Mouse (Mus musculus): ENCODE measurements at regions not wholly inside any gene's neighbourhood (a gene's known extent, or its start where the extent isn't known, plus 50 kb on each side); places are given as distances from the start of the nearest gene placed in this dataset.
A peak's percentile ranks its signal among the peaks of the same experiment; 100 is the strongest.

DNA sequence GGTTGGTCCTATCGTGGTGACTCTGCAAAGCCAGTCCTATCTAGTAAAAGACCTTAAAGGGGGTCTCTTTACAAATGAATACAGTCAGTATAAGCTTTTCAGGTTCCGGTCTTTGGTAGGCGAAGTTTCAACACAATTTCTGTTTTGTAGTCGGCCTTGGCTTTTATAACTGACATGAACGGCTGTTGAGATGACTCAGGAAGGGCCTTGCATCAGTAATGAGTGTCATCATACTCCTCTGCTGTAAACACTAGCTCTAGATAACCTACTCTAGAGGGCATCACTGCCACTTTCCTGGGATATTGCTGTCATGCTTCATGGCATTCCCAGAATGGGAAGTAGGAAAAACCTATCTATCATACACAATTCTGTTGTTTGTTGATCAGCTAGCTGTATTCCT, 312.9 kb downstream of the Klf5 start:
- no peak for ATAC-seq (ENCODE audit: low FRiP score, low TSS enrichment)
- Histone ChIP-seq H3K4me2 (replicated peaks; ENCODE audit: low read depth) (no peak overlapping the region), H3K9me3 (ENCODE audit: control insufficient read depth, low read length) (no peaks in the 10 kb centered on the region), H3K4me1 (replicated peaks; ENCODE audit: control insufficient read depth, insufficient read depth) (no peaks in the 10 kb centered on the region), H3K27ac (replicated peaks) (no peak overlapping the region), H3K4me3 (ENCODE audit: low read depth, low read length) (no peak overlapping the region), H3K27me3 (ENCODE audit: control insufficient read depth, insufficient read depth, low read length) (no peaks in the 10 kb centered on the region), H3K9ac (ENCODE audit: low read length) (no peak overlapping the region), H3K36me3 (ENCODE audit: control insufficient read depth, insufficient read depth, low read length) (no peaks in the 10 kb centered on the region)
- TF ChIP-seq CTCF (IDR thresholded peaks at IDR 0.05; ENCODE audit: low read depth) (no peak), EP300 (optimal IDR thresholded peaks at IDR 0.05) (no peak)
- 87% methylated on average over 5 of the region's 5 CpGs for WGBS
- DNase-seq (ENCODE audit: low spot score) = no peak

DNA sequence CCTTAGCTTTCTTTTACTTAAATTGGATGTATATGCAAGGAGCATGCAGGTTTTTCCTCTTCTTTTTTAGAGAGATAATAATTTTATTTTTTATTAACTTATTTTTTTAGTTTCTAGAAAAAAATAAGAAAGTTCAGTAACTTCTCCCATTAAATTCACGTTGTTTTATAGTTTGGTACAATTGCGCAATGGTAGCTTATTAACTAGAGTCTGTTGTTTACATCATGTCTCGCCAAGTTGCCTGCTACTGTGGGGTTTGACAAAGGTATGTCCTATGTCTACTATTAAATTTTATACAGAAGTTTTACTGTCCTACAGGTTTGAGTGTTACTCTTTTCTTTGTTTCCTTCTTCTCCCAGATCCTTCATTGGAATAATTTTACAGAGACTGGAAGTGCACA, 313.6 kb downstream of the Klf5 start:
- Histone ChIP-seq H3K4me2 (replicated peaks; ENCODE audit: low read depth) (no peak overlapping the region), H3K9ac (ENCODE audit: low read length) (no peak overlapping the region), H3K4me1 (replicated peaks; ENCODE audit: control insufficient read depth, insufficient read depth) (no peaks in the 10 kb centered on the region), H3K36me3 (ENCODE audit: control insufficient read depth, insufficient read depth, low read length) (no peaks in the 10 kb centered on the region), H3K27ac (replicated peaks) (no peak overlapping the region), H3K27me3 (ENCODE audit: control insufficient read depth, insufficient read depth, low read length) (no peaks in the 10 kb centered on the region), H3K4me3 (ENCODE audit: low read depth, low read length) (no peak overlapping the region), H3K9me3 (ENCODE audit: control insufficient read depth, low read length) (no peaks in the 10 kb centered on the region)
- no peak for TF ChIP-seq EP300 (optimal IDR thresholded peaks at IDR 0.05)
- no peak for TF ChIP-seq CTCF (IDR thresholded peaks at IDR 0.05; ENCODE audit: low read depth)
- ATAC-seq (ENCODE audit: low FRiP score, low TSS enrichment) (no peak), DNase-seq (ENCODE audit: low spot score) (no peak)
- WGBS = 74% methylated on average over 3 of the region's 3 CpGs

DNA sequence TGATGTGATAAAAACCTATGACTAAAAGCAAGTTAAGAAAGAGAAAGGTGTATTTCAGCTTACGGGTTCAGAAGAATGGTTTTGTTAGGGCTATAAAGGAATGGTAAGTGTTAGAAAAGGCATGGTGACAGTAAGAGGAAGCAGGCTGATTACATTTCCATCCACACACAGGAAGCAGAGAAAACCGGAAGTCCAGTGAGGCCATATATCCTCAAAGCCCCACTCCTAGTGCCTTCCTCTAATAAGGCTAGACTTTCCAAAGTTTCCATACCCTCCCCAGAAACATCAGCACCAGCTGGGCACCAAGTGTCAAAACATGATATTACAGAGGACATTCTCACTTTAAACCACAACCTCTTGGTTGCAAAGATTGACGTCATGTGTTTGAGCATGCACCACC, 316.3 kb downstream of the Klf5 start:
- no peaks in the 10 kb centered on the region for H3K27me3 ChIP-seq (ENCODE audit: control insufficient read depth, insufficient read depth, low read length)
- no peaks in the 10 kb centered on the region for H3K4me1 ChIP-seq (replicated peaks; ENCODE audit: control insufficient read depth, insufficient read depth)
- no peaks in the 10 kb centered on the region for H3K9me3 ChIP-seq (ENCODE audit: control insufficient read depth, low read length)
- TF ChIP-seq EP300 (optimal IDR thresholded peaks at IDR 0.05) = no peak
- H3K36me3 ChIP-seq (ENCODE audit: control insufficient read depth, insufficient read depth, low read length) = no peaks in the 10 kb centered on the region
- H3K27ac ChIP-seq (replicated peaks) = no peak overlapping the region
- no peak overlapping the region for H3K4me3 ChIP-seq (ENCODE audit: low read depth, low read length)
- DNase-seq (ENCODE audit: low spot score) (no peak), ATAC-seq (ENCODE audit: low FRiP score, low TSS enrichment) (no peak)
- no peak overlapping the region for H3K9ac ChIP-seq (ENCODE audit: low read length)
- no peak overlapping the region for H3K4me2 ChIP-seq (replicated peaks; ENCODE audit: low read depth)
- 81% methylated on average over 3 of the region's 3 CpGs for WGBS

DNA sequence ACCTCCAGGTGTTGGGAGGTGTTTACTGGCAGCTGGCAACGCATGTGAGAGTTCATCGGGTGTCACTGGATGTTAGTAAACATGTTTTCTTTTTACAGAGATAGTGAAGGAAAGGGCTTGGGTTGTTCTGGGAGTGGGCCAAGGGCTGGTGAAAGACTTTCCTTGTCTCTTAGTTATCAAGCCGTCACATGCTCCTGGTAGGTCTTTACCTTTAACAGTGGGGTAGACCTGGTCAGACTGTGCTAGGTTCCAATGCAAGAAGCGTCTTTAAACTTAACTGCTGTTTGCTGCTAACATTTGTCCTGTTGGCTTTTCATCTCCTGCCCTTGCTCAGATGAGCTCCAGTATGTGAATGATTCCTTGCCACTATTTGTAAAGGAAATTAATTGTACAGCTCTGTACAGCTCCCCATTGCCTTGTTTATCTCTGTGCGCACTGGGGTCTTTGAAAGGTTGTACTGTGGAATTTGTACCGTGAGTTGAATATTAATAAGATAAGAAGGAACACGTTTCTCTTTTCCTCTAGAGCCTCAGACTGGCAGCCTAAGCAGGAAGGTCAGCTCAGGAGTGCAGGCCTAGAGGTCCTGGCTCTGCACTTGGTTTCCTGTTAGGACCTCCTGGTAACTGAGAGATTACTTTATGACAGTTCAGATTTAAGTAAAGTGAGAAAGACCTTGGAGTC, 318.3 kb downstream of the Klf5 start:
- ATAC-seq (ENCODE audit: low FRiP score, low TSS enrichment) (peak; percentile 90), DNase-seq (ENCODE audit: low spot score) (peak; percentile 47)
- H3K9me3 ChIP-seq (ENCODE audit: control insufficient read depth, low read length) = no peaks in the 10 kb centered on the region
- H3K27me3 ChIP-seq (ENCODE audit: control insufficient read depth, insufficient read depth, low read length) = no peaks in the 10 kb centered on the region
- H3K4me2 ChIP-seq (replicated peaks; ENCODE audit: low read depth) = no peak overlapping the region
- no peaks in the 10 kb centered on the region for H3K36me3 ChIP-seq (ENCODE audit: control insufficient read depth, insufficient read depth, low read length)
- H3K4me3 ChIP-seq (ENCODE audit: low read depth, low read length) = no peak overlapping the region
- peak overlapping the region; percentile 67; the same call in 1 of the 2 replicates for H3K27ac ChIP-seq (replicated peaks)
- WGBS = 34% methylated on average over 7 of the region's 7 CpGs
- no peaks in the 10 kb centered on the region for H3K4me1 ChIP-seq (replicated peaks; ENCODE audit: control insufficient read depth, insufficient read depth)
- no peak for TF ChIP-seq CTCF (IDR thresholded peaks at IDR 0.05; ENCODE audit: low read depth)
- TF ChIP-seq EP300 (optimal IDR thresholded peaks at IDR 0.05) = no peak
- H3K9ac ChIP-seq (ENCODE audit: low read length) = no peak overlapping the region

DNA sequence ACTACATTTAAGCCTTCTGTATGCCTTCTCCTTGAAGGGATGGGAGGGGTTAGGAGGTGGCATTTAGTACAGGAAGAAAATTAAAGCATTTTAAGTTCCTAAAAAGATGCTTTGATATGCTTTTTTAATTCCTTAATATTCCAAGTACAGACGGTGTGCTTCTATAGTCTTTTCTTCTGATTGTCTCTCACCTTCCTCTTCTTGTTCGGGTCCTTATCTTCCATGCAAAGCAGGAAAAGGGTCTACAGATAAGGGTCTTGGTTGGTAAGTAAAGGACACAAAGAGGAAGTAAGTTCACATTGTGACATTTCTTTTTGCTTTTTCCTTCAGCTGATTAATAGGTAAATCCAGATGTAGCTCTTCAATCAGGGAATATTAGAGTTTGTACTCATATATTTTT, 318.9 kb downstream of the Klf5 start:
- no peaks in the 10 kb centered on the region for H3K9me3 ChIP-seq (ENCODE audit: control insufficient read depth, low read length)
- H3K27ac ChIP-seq (replicated peaks) = 0 out of 2 replicates have a peak overlapping the region, but pooled peaks have one; percentile 36
- no peak overlapping the region for H3K4me3 ChIP-seq (ENCODE audit: low read depth, low read length)
- no peak for TF ChIP-seq CTCF (IDR thresholded peaks at IDR 0.05; ENCODE audit: low read depth)
- no peak for TF ChIP-seq EP300 (optimal IDR thresholded peaks at IDR 0.05)
- DNase-seq (ENCODE audit: low spot score) (no peak), ATAC-seq (ENCODE audit: low FRiP score, low TSS enrichment) (no peak)
- no peaks in the 10 kb centered on the region for H3K36me3 ChIP-seq (ENCODE audit: control insufficient read depth, insufficient read depth, low read length)
- no peaks in the 10 kb centered on the region for H3K27me3 ChIP-seq (ENCODE audit: control insufficient read depth, insufficient read depth, low read length)
- no peaks in the 10 kb centered on the region for H3K4me1 ChIP-seq (replicated peaks; ENCODE audit: control insufficient read depth, insufficient read depth)
- H3K4me2 ChIP-seq (replicated peaks; ENCODE audit: low read depth) = no peak overlapping the region
- H3K9ac ChIP-seq (ENCODE audit: low read length) = no peak overlapping the region
- 48% methylated on average over 2 of the region's 2 CpGs for whole genome bisulfite sequencing

DNA sequence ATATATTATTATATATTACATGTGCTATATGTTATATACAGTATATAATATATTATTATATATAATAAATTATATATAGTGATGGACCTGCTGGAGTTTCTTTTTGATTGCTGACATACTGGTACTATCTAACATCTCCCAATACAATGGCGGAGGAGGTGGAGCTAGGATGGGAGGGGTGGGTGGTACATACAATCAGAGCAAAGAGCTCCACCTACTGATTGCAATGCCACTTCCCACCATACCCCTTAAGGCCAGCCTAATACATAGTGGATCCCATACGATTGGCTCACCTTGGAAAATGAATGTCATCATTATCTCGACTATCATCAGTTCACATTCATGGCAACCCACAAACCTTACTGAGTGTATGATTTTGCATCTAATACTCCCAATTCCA, 323.0 kb downstream of the Klf5 start:
- no peaks in the 10 kb centered on the region for H3K4me1 ChIP-seq (replicated peaks; ENCODE audit: control insufficient read depth, insufficient read depth)
- 82% methylated on average over 3 of the region's 3 CpGs for WGBS
- H3K4me2 ChIP-seq (replicated peaks; ENCODE audit: low read depth) = no peak overlapping the region
- H3K9me3 ChIP-seq (ENCODE audit: control insufficient read depth, low read length) = no peaks in the 10 kb centered on the region
- no peak overlapping the region for H3K9ac ChIP-seq (ENCODE audit: low read length)
- no peaks in the 10 kb centered on the region for H3K27me3 ChIP-seq (ENCODE audit: control insufficient read depth, insufficient read depth, low read length)
- no peak overlapping the region for H3K4me3 ChIP-seq (ENCODE audit: low read depth, low read length)
- ATAC-seq (ENCODE audit: low FRiP score, low TSS enrichment) (no peak), DNase-seq (ENCODE audit: low spot score) (no peak)
- no peaks in the 10 kb centered on the region for H3K36me3 ChIP-seq (ENCODE audit: control insufficient read depth, insufficient read depth, low read length)
- no peak for TF ChIP-seq CTCF (IDR thresholded peaks at IDR 0.05; ENCODE audit: low read depth)
- no peak for TF ChIP-seq EP300 (optimal IDR thresholded peaks at IDR 0.05)
- no peak overlapping the region for H3K27ac ChIP-seq (replicated peaks)
